Mouse (Mus musculus) layer of hippocampus, adult 6 months (tissue): ENCODE results near the gene Polr3a. TPM values are rescaled to one million over a fixed set of nuclear protein-coding genes. Genes with fewer than 3 reads are reported as not detected.

Experiments used
- long read RNA-seq, 2 experiments: library from polyadenylated mRNA; unstranded; transcript quantifications; one replicate each; pipeline ENCODE4 v2.0.0; 2019 to 2020
- polyA plus RNA-seq: library from polyadenylated mRNA; unstranded; fragments of <200 nt; fragmentation: Nextera tagmentation; gene quantifications from 2 replicates; pipeline ENCODE4 v1.2.3, GENCODE M21; 2021

Gene Polr3a
- 9.0 and 10.0 TPM in 2 replicates for polyA plus RNA-seq
- long read RNA-seq, experiment 1, full-length matches to known transcripts = 1 of 9 reads
- long read RNA-seq, experiment 1, partial matches to known transcripts = 5 of 9 reads
- long read RNA-seq, experiment 1, other reads (novel, unspliced or antisense) = 3 of 9 reads
- long read RNA-seq, experiment 2, full-length matches to known transcripts = 37 of 53 reads
- long read RNA-seq, experiment 2, partial matches to known transcripts = 5 of 53 reads
- long read RNA-seq, experiment 2, other reads (novel, unspliced or antisense) = 11 of 53 reads

GRCm38 (mm10) chr14:24486773-24487227, at the start of gene Polr3a, which contains the start of gene Rps24:
Gene Polr3a, minus strand, starts transcription at chr14:24487058.
Gene Rps24, plus strand, starts transcription at chr14:24487125.

Other genes starting within 250 kb of the Polr3a start
- gene Dlg5, start 241.1 kb downstream of the Polr3a start, polyA plus RNA-seq = 4.2 and 4.3 TPM in 2 replicates
- gene E330034G19Rik, start 193.8 kb downstream of the Polr3a start, polyA plus RNA-seq = 0.14 TPM in 1 of 2 replicates, not detected in the other
- 2,127 and 2,431 TPM in 2 replicates for gene Rps24, start 67 bp upstream of the Polr3a start, polyA plus RNA-seq